Mouse (Mus musculus) limb, embryonic 15.5 days (tissue): ENCODE measurements around the gene Adamts15. TPM values are rescaled to one million over a fixed set of nuclear protein-coding genes. Genes with fewer than 3 reads are reported as not detected.

ENCODE experiments used
- ATAC-seq: fragments of 200-750 bp; cut with Nextera tagmentation; 2 replicates; pipeline ENCODE4 v1.8.0; 2017; ENCODE audit warnings: low read depth, moderate TSS enrichment; ENCODE audit not compliant: insufficient number of reproducible peaks, low FRiP score, low TSS enrichment
- H3K27ac ChIP-seq: fragments of 300-500 bp; sonication (generic); 2 replicates; pipeline ENCODE4 v1.5.1; 2015; ENCODE audit warnings: moderate library complexity, mild to moderate bottlenecking, inconsistent platforms
- H3K27me3 ChIP-seq: fragments of 300-500 bp; sonication (generic); 2 replicates; pipeline ENCODE4 v1.6.1; 2015; ENCODE audit warnings: inconsistent platforms
- H3K36me3 ChIP-seq: fragments of 300-500 bp; sonication (generic); 2 replicates; pipeline ENCODE4 v1.6.1; 2015; ENCODE audit warnings: inconsistent platforms
- H3K4me1 ChIP-seq: fragments of 300-500 bp; sonication (generic); 2 replicates; pipeline ENCODE4 v1.6.1; 2015; ENCODE audit warnings: inconsistent platforms
- H3K4me2 ChIP-seq: fragments of 300-500 bp; sonication (generic); 2 replicates; pipeline ENCODE4 v1.6.1; 2015; ENCODE audit warnings: mild to moderate bottlenecking, inconsistent platforms
- H3K4me3 ChIP-seq: fragments of 300-500 bp; sonication (generic); 2 replicates; pipeline ENCODE4 v1.5.1; 2015; ENCODE audit warnings: mild to moderate bottlenecking, inconsistent platforms
- H3K9ac ChIP-seq: fragments of 300-500 bp; sonication (generic); 2 replicates; pipeline ENCODE4 v1.6.1; 2015; ENCODE audit warnings: inconsistent platforms
- H3K9me3 ChIP-seq: fragments of 300-500 bp; sonication (generic); 2 replicates; pipeline ENCODE4 v1.6.1; 2016; ENCODE audit warnings: inconsistent platforms
- WGBS: fragments of 180-500 bp; shearing (Covaris S2); methylation state at CpG from one replicate; pipeline ENCODE4 v1.1.7; 2015; 5-methylcytosine and 5-hydroxymethylcytosine counted together
- polyA plus RNA-seq: library from polyadenylated mRNA; unstranded; fragments of >200 nt; fragmentation: Nextera tagmentation; extraction: Ambion mirVana; gene quantifications from 2 replicates; pipeline ENCODE4 v1.2.1, GENCODE M21; 2015

The Adamts15 gene
- polyA plus RNA-seq, 1 experiment from 2014 or later = 26.9 TPM

GRCm38 (mm10) chr9:30876552-30876951 lies 45.7 kb downstream of the Adamts15 start:
- Histone ChIP-seq H3K27me3 (no peaks in the 10 kb centered on the region), H3K4me3 (no peak overlapping the region), H3K9me3 (no peaks in the 10 kb centered on the region), H3K4me1 (no peaks in the 10 kb centered on the region), H3K36me3 (no peaks in the 10 kb centered on the region), H3K9ac (no peak overlapping the region), H3K4me2 (no peak overlapping the region), H3K27ac (no peak overlapping the region)
- WGBS = 60% methylated on average over 3 of the region's 3 CpGs
- no peak for ATAC-seq

GRCm38 (mm10) chr9:30855837-30856236 lies 66.4 kb downstream of the Adamts15 start:
- Histone ChIP-seq H3K36me3 (no peaks in the 10 kb centered on the region), H3K9ac (no peak overlapping the region), H3K27me3 (no peaks in the 10 kb centered on the region), H3K4me2 (no peak overlapping the region), H3K4me3 (no peak overlapping the region), H3K27ac (no peak overlapping the region), H3K4me1 (0 out of 2 replicates have a peak, but pooled peaks cover 2% of the 10 kb centered on the region), H3K9me3 (no peaks in the 10 kb centered on the region)
- 84% methylated on average over 2 of the region's 2 CpGs for WGBS
- ATAC-seq = no peak

GRCm38 (mm10) chr9:30851841-30852240 lies 70.4 kb downstream of the Adamts15 start:
- Histone ChIP-seq H3K27ac (no peak overlapping the region), H3K4me1 (0 out of 2 replicates have a peak, but pooled peaks cover 2% of the 10 kb centered on the region), H3K9ac (no peak overlapping the region), H3K4me2 (no peak overlapping the region), H3K4me3 (no peak overlapping the region), H3K9me3 (no peaks in the 10 kb centered on the region), H3K27me3 (no peaks in the 10 kb centered on the region), H3K36me3 (no peaks in the 10 kb centered on the region)
- ATAC-seq = no peak
- 80% methylated on average over 2 of the region's 2 CpGs for WGBS

GRCm38 (mm10) chr9:30849951-30850350 lies 72.3 kb downstream of the Adamts15 start:
- WGBS = 85% methylated on average over 4 of the region's 4 CpGs
- no peak overlapping the region for H3K27ac ChIP-seq
- H3K9ac ChIP-seq = no peak overlapping the region
- peaks cover 9% of the 10 kb centered on the region for H3K4me1 ChIP-seq
- H3K4me3 ChIP-seq = no peak overlapping the region
- no peaks in the 10 kb centered on the region for H3K36me3 ChIP-seq
- no peaks in the 10 kb centered on the region for H3K27me3 ChIP-seq
- H3K9me3 ChIP-seq = no peaks in the 10 kb centered on the region
- no peak for ATAC-seq
- no peak overlapping the region for H3K4me2 ChIP-seq

- no peaks in the 10 kb centered on the region for H3K27me3 ChIP-seq
- H3K9ac ChIP-seq = no peak overlapping the region
- peaks cover 9% of the 10 kb centered on the region for H3K4me1 ChIP-seq
- H3K4me3 ChIP-seq = no peak overlapping the region
- ATAC-seq = no peak
- H3K9me3 ChIP-seq = no peaks in the 10 kb centered on the region
- WGBS = 86% methylated on average over 8 of the region's 8 CpGs
- no peak overlapping the region for H3K4me2 ChIP-seq
- no peak overlapping the region for H3K27ac ChIP-seq
- H3K36me3 ChIP-seq = no peaks in the 10 kb centered on the region
These were observed 72.8 kb downstream of the Adamts15 start for GRCm38 (mm10) chr9:30849444-30849843.

Other genes starting within 250 kb of the Adamts15 start
- 4.6 and 4.8 TPM in 2 replicates for gene Adamts8, start 20.1 kb upstream of the Adamts15 start, polyA plus RNA-seq
- gene Zbtb44, start 108.2 kb upstream of the Adamts15 start, polyA plus RNA-seq = 6.3 and 7.5 TPM in 2 replicates
- gene St14, start 209.4 kb upstream of the Adamts15 start, polyA plus RNA-seq = 20.5 and 21.8 TPM in 2 replicates